Mouse (Mus musculus) thymus, adult 2 months (tissue): Measurements from ENCODE around the gene Gpsm3. TPM values are rescaled to one million over a fixed set of nuclear protein-coding genes. Genes with fewer than 3 reads are reported as not detected.
"Not testable (repeated sequence)": the region's sequence is repeated elsewhere in the genome, so short reads cannot be mapped to it uniquely, and the experiment has no call there.

Source experiments
- DNase-seq: peaks from one replicate; pipeline ENCODE4 v3.0.0; 2021
- H3K27ac ChIP-seq: fragments of 200-500 bp; 2 replicates; pipeline ENCODE4 v1.5.1; 2012; ENCODE audit warnings: low read length, control low read depth; ENCODE audit not compliant: control insufficient read depth, insufficient read depth
- H3K27me3 ChIP-seq: fragments of 200-500 bp; 2 replicates; pipeline ENCODE4 v1.6.1; 2012; ENCODE audit warnings: mild to moderate bottlenecking, low read length, moderate library complexity, mixed read lengths; ENCODE audit not compliant: control insufficient read depth, insufficient read depth
- H3K36me3 ChIP-seq: fragments of 200-500 bp; 2 replicates; pipeline ENCODE4 v1.6.1; 2012; ENCODE audit warnings: mild to moderate bottlenecking, low read length, moderate library complexity; ENCODE audit not compliant: control insufficient read depth, insufficient read depth
- H3K4me1 ChIP-seq: fragments of 200-500 bp; replicated peaks from 2 replicates; pipeline ENCODE4 v1.6.1; 2012; ENCODE audit warnings: low read length; ENCODE audit not compliant: control insufficient read depth, insufficient read depth
- H3K4me3 ChIP-seq: fragments of 200-500 bp; 2 replicates; pipeline ENCODE4 v1.5.1; 2012; ENCODE audit warnings: mild to moderate bottlenecking, low read length, control low read depth, moderate library complexity; ENCODE audit not compliant: control insufficient read depth, insufficient read depth
- CTCF ChIP-seq: fragments of 200-500 bp; IDR thresholded peaks from 2 replicates; pipeline ENCODE4 v1.5.1; 2012; ENCODE audit warnings: mild to moderate bottlenecking, control low read depth, low read length, moderate library complexity, borderline replicate concordance; ENCODE audit not compliant: control insufficient read depth, poor library complexity, insufficient read depth; ENCODE audit errors: extremely low read depth
- POLR2A ChIP-seq: fragments of 200-500 bp; IDR thresholded peaks from 2 replicates; pipeline ENCODE4 v1.6.1; 2012; ENCODE audit warnings: mild to moderate bottlenecking, low read length, control low read depth, moderate library complexity; ENCODE audit not compliant: control insufficient read depth, poor library complexity, insufficient read depth; ENCODE audit errors: extremely low read depth
- WGBS: fragments of 180-500 bp; shearing (Covaris S2); methylation state at CpG from one replicate; pipeline ENCODE4 v1.1.7; 2018; 5-methylcytosine and 5-hydroxymethylcytosine counted together
- polyA plus RNA-seq: library from polyadenylated mRNA; depleted of rRNA; stranded (reverse); fragments of >200 nt; gene quantifications from 2 replicates; pipeline ENCODE4 v1.2.3, GENCODE M21; 2012; rRNA removed

Gpsm3 gene
- polyA plus RNA-seq, result 208 and 222 TPM in 2 replicates

GRCm38 (mm10) chr17:34589681-34590101, at the start of gene Gpsm3:
Gene Gpsm3, plus strand, starts transcription at chr17:34589806.
- no peaks in the 10 kb centered on the region for H3K27me3 ChIP-seq
- peak; percentile 81 for DNase-seq
- no peak for TF ChIP-seq CTCF
- TF ChIP-seq POLR2A, result peak; percentile 93
- H3K36me3 ChIP-seq, result peaks cover 6% of the 10 kb centered on the region
- 1% methylated on average over 7 of the region's 7 CpGs for WGBS
- peaks cover 38% of the 10 kb centered on the region for H3K4me1 ChIP-seq
- peak within 1 kb of the TSS; percentile 65 for H3K4me3 ChIP-seq
- peak within 1 kb of the TSS; percentile 95 for H3K27ac ChIP-seq

GRCm38 (mm10) chr17:34543567-34543966, 46.0 kb upstream of the Gpsm3 start:
- 98% methylated on average over 13 of the region's 13 CpGs for WGBS
- not testable (repeated sequence) for H3K27ac ChIP-seq, H3K4me3 ChIP-seq, H3K36me3 ChIP-seq, H3K4me1 ChIP-seq, DNase-seq, H3K27me3 ChIP-seq

GRCm38 (mm10) chr17:34546797-34547196, 42.8 kb upstream of the Gpsm3 start:
- Histone ChIP-seq H3K27ac (no peak overlapping the region), H3K4me3 (no peak overlapping the region), H3K36me3 (no peaks in the 10 kb centered on the region), H3K27me3 (no peaks in the 10 kb centered on the region), H3K4me1 (no peaks in the 10 kb centered on the region)
- TF ChIP-seq POLR2A (no peak), CTCF (no peak)
- WGBS, result 92% methylated on average over 1 of the region's 1 CpGs
- no peak for DNase-seq

GRCm38 (mm10) chr17:34547601-34548000, 42.0 kb upstream of the Gpsm3 start:
- Histone ChIP-seq H3K4me1 (no peaks in the 10 kb centered on the region), H3K4me3 (no peak overlapping the region), H3K27me3 (no peaks in the 10 kb centered on the region), H3K36me3 (no peaks in the 10 kb centered on the region), H3K27ac (no peak overlapping the region)
- 85% methylated on average over 4 of the region's 4 CpGs for WGBS
- no peak for DNase-seq
- TF ChIP-seq CTCF, result no peak
- no peak for TF ChIP-seq POLR2A

GRCm38 (mm10) chr17:34549156-34549555, 40.5 kb upstream of the Gpsm3 start:
- TF ChIP-seq CTCF (no peak), POLR2A (no peak)
- Histone ChIP-seq H3K27me3 (no peaks in the 10 kb centered on the region), H3K27ac (no peak overlapping the region), H3K36me3 (no peaks in the 10 kb centered on the region), H3K4me1 (no peaks in the 10 kb centered on the region), H3K4me3 (no peak overlapping the region)
- no peak for DNase-seq
- 92% methylated on average over 3 of the region's 3 CpGs for WGBS

GRCm38 (mm10) chr17:34549843-34550242, 39.8 kb upstream of the Gpsm3 start:
- Histone ChIP-seq H3K4me1 (no peaks in the 10 kb centered on the region), H3K27me3 (no peaks in the 10 kb centered on the region), H3K36me3 (no peaks in the 10 kb centered on the region), H3K27ac (no peak overlapping the region), H3K4me3 (no peak overlapping the region)
- TF ChIP-seq POLR2A (no peak), CTCF (no peak)
- 84% methylated on average over 2 of the region's 2 CpGs for WGBS
- DNase-seq, result no peak

- peak; percentile 75 for DNase-seq
- Histone ChIP-seq H3K4me1 (no peaks in the 10 kb centered on the region), H3K27ac (no peak overlapping the region), H3K4me3 (no peak overlapping the region), H3K36me3 (no peaks in the 10 kb centered on the region), H3K27me3 (no peaks in the 10 kb centered on the region)
- 15% methylated on average over 5 of the region's 5 CpGs for WGBS
- TF ChIP-seq POLR2A (no peak), CTCF (peak; percentile 61; the same call in 1 of the 2 replicates)
Measured at GRCm38 (mm10) chr17:34555483-34555882, 34.1 kb upstream of the Gpsm3 start.
